Mouse (Mus musculus): ENCODE measurements around the gene Tab1.
"Not testable (repeated sequence)": the region's sequence is repeated elsewhere in the genome, so short reads cannot be mapped to it uniquely, and the experiment has no call there.

The Tab1 gene

DNA sequence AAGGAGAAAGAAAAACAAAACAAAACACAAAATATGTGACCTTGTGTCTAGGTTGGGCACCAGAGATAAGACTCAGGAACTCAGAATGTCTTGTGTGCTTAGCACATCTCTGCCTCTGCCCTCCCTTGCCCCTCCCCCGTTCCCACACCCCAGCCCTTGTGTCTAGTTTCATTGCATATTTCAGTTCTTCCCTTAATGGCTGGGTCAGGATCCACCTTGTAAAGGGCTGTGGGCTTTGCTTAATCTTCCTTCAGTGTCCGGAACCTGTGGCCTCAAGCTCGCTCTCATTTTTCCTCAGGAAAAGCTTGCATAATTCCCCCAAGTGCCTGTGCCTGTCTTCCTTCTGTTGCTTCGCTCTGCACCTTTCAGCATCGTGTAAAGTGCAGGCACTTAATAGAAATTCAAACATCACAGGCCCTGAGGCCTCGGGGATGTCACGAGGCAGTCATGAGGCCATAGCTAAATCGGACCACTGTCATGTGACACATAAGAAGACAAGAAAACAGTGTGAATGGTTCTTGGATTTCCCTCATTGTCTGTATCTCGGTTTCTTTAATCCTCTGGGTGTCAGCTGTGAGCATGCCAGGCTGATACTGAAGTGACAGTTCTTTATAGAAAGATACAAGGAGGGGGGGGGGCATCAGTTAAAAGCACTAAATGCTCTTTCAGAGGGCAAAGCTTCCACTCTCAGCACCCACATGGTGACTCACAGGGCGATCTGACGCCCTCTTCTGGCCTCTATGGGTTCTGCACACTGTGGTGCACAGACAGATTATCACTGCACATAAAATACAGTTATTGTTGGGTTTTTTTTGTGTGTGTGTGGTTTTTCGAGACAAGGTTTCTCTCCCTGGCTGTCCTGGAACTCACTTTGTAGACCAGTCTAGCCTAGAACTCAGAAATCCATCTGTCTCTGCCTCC, 27.2 kb upstream of the Tab1 start:
- no peak for DNase-seq

DNA sequence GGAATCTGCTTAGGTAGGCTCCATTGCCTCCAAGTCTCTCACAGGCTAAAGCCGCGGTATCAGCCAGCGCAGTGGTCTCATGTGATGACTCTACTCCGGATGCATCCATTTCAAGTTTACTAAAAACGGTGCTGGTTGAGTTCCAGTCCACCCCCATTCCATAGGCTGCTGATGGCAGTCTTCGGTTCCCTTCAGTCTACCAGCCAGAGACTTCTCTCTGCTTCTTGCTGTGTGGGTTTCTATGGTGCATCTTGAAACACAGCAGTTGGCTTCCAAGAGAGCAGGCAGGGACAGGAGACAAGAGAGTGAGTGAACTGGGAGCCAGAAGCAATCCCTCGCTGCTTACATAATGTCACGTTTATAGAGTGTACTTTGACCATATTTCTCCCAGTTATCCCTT, 25.8 kb upstream of the Tab1 start:
- DNase-seq = no peak

DNA sequence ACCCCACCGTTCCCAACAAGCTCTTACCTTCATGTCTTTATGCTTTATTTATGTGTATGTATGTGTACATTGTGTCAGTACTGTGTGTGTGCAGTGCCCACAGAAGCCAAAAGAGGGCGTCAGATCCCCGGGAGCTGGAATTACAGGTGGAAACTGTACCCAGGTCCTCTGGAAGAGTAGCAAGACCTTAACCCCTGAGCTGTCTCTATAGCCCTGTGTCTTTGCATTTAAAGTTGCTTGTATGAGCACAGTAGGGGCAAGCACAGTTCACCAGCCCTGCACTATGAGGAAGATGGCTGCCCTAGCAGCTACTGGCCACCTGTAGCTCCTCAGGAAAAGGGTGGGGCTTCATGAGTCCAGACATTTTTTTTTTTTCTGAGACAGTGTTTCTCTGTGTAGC, 25.4 kb upstream of the Tab1 start:
- DNase-seq = no peak

DNA sequence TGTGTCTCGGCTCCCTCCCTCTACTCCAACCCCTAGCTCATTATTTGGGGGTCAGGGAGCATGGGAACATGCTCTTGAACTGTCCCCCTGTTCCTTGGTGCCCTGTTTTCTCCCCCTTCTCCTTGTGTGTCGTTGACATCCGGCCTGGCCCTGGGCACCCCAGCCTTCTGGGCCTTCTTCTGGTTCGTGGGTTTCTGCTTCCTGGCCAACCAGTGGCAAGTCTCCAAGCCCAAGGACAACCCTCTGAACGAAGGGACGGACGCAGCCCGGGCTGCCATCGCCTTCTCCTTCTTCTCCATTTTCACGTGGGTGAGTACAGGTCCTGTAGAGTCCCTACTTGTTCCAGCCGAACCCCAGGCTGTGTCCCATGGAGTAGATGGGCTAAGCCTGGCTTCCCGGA, 21.5 kb upstream of the Tab1 start:
- DNase-seq = no peak

DNA sequence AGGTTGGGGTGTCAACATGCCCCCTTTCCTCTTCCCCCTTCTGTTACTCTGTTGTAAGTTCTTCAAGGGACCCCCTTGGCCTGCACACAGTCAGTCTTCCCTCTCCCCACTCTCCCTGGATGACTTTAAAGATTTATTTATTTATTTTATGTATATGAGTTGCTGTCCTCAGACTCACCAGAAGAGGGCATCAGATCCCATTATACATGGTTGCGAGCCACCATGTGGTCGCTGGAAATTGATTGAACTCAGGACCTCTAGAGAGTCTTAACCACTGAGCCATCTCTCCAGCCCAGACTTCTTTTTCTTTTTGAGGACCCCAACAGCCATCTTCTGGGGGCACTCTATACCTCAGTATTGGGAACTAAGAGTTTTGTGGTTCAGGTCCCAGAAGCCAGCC, 20.4 kb upstream of the Tab1 start:
- no peak for DNase-seq

DNA sequence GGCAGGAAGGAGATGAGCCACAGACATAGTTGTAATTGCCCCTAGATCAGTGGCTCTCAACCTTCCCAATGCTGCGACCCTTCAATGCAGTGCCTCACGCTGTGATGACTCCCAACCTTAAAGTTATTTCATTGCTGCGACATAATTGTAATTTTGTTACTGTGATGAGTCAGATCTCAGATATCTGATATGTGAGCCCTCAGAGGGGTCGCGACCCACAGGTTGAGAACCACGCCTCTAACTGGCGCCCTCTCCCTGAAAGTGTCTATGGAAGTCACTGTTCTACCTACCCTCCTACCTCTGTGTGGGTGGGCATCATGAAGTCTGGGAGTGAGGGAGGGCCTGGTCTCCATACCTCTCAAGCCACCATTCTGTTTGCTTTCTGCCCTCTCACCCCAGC, 18.5 kb upstream of the Tab1 start:
- no peak for DNase-seq

DNA sequence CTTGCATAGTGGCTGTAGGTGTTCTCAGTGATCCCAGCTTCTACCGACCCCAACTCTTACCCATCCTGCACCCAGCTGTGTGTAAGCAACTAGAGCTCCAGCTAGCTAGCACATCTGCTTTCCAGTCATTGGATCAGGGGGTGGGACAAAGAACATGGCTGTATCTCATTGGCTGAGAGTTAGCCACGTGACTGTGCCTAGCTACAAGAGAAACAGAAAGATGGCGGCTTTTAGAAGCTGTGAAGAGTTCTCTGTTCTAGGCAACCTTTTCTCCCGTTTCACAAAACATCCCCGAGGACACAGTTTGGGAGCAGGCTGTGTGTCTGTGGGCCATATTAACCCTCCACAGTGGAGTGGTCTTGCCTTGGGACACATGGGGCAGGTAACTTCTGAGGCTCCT, 17.7 kb upstream of the Tab1 start:
- no peak for DNase-seq

DNA sequence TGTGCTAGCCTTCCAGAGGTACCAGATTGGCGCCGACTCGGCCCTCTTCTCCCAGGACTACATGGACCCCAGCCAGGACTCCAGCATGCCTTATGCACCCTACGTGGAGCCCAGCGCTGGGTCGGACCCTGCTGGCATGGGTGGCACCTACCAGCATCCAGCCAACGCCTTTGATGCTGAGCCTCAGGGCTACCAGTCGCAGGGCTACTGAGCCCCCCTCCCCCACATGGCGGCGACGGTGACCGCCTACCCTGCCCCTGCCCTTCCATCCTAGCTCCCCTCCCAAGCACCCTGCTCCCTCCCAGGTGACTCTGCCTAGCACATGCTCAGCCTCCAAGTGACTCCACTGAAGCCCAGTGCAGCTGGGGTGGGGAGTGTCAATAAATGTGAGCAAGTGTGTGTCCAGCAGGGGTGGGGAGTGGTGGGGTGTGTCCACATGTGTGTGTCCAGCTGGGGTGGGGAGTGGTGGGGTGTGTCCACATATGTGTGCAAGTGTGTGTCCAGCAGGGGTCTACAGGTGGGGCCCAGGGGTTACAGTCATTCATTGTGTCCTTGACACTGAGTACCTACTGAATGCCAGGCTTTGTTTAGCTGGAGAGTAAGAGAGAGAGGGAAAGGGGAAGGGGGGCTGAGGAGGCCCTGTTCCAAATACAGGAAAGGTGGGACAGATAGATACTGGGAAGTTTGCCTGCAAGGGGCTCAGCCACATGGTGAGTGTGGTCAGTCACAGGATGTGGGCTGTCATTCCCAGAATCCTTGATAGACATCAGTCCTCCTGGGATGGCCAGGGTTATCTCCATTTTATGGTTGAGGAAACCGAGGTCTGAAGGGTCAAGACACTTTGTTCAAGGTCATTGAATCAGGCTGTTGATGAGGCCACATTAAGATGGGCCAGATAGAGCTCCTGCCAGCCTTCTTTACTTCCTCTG, 16.8 kb upstream of the Tab1 start:
- DNase-seq = no peak

DNA sequence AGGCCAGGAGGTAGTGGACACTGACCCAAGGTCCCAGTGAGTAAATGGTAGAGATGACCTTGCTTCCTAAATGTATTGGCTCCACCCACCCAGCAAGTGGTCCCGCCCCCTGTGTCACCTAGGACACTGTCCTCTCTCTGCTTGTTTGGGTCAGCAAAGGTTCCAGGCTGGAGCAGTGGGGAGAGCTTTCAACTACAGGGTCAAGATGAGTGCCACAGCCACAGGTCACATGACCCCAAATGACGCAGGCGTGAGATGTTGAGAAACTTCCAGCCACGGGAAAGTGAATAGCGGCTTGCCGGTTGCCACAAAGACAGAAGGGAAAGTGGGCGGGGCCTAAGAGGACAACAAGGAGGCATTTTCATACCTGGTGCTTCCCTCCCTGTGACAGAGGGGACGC, 15.8 kb upstream of the Tab1 start:
- DNase-seq = no peak

DNA sequence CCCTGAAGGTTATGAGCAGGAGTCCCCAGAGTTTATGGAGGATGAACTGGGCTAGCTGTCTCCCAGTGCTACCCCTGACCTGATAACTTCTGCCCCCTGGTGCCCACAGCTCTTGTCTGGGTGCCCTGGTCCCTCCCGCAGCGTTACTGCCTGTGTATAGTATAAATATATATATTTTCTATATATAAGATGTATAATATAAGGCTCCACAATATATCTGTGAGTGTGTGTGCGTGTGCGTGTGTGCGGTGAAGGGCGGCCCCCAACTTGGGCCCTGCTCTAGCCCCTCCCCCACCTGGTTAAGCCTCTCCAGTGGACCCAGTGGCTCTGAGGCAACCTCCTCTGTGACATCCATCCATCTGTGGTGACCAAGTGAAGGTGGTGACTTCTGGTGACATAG, 13.9 kb upstream of the Tab1 start:
- no peak for DNase-seq

DNA sequence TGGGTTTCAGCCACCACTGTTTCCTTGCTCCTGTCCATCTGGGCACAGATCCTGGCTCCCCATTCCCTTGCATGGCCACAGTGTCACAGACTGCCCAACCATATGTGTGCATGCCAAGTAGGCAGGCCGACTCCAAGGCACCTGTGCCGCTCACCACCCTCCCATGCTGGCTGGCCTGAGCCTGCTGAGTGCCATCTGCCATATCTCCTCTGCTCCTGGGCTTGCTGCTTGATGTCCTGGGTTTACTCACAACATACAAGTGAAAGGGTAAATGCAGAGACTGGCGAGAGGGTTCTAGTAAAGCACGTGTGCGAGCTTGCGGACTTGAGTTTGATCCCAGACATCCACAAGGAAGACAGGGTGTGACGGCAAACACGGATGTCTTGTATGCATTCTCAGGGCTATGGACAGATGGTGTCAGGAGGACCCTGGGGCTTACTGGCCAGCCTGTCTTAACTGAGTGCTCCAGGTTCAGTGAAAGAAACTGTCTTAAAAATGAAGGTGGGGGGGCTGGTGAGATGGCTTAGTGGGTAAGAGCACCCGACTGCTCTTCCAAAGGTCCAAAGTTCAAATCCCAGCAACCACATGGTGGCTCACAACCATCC, 11.1 kb upstream of the Tab1 start:
- DNase-seq = no peak

DNA sequence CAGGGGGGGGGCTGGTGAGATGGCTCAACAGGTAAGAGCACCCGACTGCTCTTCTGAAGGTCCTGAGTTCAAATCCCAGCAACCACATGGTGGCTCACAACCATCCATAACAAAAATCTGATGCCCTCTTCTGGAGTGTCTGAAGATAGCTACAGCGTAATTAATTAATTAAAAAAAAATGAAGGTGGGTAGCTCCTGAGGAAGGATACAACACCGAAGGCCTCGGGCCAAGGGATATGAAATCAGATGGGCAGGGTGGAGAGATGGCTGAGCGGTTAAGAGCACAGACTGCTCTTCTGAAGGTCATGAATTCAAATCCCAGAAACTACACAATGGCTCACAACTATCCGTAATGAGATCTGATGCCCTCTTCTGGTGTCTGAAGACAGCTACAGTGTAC, 10.5 kb upstream of the Tab1 start:
- DNase-seq = not testable (repeated sequence)

DNA sequence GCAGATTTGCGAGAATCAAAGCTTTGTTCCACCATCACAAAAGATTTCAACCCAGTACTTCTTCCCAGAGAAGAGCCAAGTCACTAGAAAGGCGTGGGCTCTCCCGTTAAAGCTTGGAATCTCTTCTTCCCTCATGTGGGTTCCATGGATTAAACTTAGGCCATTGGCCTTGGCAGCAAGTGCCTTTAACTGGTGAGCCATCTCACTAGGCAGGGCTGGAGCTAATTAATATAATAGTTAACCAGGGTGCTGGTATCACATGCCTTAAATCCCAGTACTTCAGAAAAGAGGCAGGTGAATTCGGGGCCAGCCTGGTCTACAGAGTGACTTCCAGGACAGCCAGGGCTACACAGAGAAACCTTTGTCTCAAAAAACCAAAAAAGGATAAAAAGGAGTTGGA, 8.3 kb upstream of the Tab1 start:
- DNase-seq = no peak

DNA sequence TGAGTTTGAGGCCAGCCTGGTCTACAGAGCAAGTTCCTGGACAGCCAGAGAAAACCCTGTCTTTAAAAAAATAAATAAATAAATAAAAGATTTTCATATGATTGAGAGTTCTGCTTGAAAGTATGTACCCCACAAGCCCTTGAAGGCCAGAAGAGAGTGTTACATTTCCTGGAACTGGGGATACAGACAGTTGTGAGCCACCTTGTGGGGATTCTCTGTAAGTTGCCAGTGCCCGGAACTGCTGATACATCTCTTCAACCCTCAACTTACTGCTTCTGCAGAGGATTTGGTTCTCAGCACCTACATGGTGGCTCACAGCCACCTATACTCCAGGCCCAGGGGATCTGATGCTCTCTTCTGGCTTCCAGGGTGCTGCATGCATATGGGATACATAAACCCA, 5.7 kb upstream of the Tab1 start:
- no peak for DNase-seq

DNA sequence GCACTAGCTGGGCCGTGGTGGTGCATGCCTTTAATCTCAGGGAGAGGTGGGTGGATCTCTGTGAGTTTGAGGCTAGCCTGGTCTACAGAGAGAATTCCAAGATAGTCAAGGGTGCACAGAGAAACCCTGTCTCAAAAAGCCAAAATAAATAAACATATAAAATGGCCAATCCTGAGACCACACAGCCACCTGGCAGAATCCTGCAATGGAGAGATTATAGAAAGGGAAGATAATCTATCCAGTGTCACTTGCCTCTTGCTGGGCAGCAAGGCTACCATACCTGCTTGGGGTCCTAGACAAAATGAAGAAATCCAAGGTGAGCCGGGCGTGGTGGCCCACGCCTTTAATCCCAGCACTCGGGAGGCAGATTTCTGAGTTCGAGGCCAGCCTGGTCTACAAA, 2.9 kb upstream of the Tab1 start:
- no peak for DNase-seq

DNA sequence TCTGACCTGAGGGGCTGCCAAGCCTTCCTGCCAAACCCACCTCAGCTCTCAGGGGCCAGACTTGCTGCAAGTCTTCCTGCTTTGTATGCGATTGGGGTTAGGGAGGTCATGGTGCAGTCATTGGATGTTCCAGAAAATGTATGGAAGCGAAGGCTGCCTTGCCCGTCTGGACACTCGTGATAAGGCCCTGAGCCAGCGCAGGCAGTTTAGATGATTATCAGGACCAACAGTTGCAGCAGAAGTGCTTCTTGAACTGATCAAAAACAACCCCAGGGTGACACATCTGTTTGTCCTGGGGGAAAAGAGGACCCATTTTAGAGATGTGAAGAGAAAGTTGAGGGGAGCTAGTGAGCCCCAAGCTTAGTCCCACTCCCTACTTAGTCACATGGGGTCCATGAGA, 2.2 kb upstream of the Tab1 start:
- no peak for DNase-seq

DNA sequence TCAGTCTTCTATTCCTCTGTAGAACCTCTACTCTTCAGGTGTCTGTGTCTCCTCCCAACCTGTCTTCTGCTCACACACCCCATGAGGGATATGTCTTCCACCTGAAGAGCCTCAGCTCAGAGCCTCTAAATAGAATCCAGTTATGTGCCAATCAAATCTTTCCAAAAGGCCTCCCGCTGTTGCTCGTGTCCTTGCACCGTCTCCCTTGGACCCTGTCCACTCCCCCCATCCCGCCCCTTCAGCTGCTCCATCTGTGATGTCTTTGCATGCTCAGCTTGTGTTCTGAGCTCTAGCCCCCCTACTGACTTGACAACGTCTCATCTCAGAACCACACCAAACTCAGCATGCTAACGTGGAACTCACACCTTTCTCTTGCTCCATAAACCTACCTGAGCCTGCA, 1.5 kb upstream of the Tab1 start:
- no peak for DNase-seq

DNA sequence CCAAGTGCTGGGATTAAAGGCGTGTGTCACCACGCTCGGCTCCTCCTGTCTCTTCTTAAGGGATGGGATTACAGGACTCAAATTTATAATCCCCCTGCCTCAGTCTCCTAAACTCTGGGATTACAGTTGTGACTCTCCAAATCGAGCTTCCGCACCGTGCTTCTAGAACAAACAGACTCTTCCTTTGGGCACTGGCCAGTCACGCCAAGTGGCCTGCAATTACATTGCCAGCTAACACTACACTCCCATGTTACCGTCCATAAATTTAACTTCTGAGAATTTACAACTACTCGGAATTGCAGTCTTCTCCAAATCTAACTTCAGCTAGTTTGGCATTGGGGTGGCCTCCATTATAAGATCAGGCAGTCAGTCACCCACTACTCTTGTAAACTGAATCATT, 475 bp upstream of the Tab1 start:
- DNase-seq = no peak

DNA sequence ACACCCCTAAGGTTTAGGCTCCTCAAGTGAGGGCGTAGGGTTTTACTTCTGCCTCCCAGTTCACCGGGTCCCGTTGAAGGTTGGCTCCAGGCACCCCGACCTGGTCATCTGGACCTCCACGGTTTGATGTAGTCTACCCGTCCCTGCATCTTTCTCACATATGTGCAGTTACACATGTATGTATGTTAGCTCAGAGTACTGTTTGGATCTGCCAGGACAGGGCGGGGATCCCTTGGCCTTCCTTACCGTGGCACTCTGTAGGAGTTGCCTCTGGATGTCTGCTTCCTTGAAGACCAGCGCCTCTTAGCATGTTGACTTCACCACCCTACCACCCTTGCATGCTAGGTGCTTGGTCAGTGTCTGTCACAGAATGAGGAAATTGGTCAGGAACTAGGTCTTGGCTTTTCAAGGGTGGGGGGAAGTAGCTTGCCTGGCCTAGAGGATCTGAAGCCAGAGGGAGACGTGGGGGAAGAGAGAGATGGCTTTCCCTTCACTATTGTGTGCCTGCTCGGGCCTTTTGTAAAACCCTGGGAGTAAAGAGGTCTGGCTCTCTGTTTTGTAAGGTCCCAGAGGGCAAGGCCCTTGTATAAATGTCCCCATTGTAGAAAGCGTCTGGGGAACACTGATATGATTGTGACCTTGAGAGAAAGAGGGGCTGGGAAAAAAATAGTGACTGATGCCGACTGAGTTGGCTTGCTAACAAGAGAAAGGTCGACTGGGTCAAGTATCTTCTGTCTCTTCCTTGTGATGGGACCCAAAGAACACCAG, 939 bp downstream of the Tab1 start:
- no peak for DNase-seq

DNA sequence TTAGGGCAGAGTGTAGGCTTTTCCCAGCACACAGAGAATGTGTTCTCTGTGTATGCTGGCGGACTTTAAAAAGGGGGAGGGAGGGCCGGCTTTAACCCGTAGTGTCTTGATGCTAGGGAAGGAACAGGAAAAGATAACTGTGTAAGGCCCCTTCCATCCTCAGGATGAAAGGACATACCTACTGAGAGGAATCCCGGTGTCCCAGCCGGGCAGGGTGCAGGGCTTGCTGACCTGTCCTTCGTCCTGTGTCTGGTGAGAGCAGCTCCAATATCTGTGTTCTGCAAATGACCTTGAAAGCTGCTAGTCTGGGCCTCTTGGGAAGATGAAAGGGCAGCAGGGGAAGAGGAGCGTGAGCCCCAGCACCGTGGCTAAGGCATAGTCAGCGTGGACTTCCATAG, 1.5 kb downstream of the Tab1 start:
- no peak for DNase-seq

DNA sequence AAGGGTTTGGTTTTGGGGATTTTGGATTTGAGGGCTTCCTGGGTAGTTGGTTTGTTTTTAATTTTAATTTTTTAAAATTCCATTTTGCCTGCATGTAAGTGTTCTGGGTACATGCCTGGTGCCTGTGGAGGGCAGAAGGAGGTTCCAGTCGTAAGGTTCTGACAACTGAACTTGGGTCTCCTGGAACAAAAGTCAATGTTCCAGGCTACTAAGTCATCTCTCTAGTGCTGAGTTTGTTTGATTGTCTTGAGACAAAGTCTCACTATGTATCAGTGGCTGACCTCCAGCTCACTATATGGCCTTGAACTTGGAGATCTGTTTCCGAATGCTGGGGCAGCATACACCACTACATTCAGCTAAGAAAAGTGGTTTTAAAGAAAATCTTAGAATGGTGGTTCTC, 2.6 kb downstream of the Tab1 start:
- no peak for DNase-seq

DNA sequence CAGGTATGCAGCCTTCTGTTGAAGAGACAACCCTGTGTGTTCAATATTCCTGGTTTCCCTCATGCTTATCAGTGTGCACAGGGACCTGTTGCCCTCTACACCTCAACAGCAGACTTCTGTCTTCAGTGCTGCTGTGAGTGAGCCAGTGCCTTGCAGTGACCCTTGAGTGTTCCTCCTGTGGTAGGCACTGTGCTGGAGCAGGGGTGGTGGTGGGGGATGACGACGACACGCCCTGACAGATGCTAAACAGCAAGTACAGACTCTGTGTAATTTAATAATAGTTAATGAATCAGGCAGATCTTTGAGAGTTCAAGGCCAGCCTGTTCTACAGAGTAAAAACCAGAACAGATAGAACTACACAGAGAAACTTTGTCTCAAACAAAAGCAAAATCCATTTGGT, 3.7 kb downstream of the Tab1 start:
- no peak for DNase-seq

Measured in thymus, postnatal 36 days (tissue).